Mouse (Mus musculus) kidney, embryonic 14.5 days (tissue): ENCODE measurements around the gene Alcam. TPM values are rescaled to one million over a fixed set of nuclear protein-coding genes. Genes with fewer than 3 reads are reported as not detected.

Source experiments
- ATAC-seq: fragments of 200-750 bp; cut with Nextera tagmentation; 2 replicates; pipeline ENCODE4 v1.8.0; 2017; ENCODE audit warnings: moderate number of reproducible peaks, mild to moderate bottlenecking, moderate TSS enrichment, moderate library complexity; ENCODE audit not compliant: low FRiP score, low TSS enrichment
- H3K27ac ChIP-seq: fragments of 300-500 bp; sonication (generic); 2 replicates; pipeline ENCODE4 v1.5.1; 2014; ENCODE audit warnings: low read depth, mild to moderate bottlenecking, low read length, moderate library complexity, mixed read lengths
- H3K27me3 ChIP-seq: fragments of 300-500 bp; sonication (generic); 2 replicates; pipeline ENCODE4 v1.6.1; 2014; ENCODE audit warnings: mild to moderate bottlenecking, low read length; ENCODE audit not compliant: control insufficient read depth, insufficient read depth
- H3K36me3 ChIP-seq: fragments of 300-500 bp; sonication (generic); 2 replicates; pipeline ENCODE4 v1.6.1; 2014; ENCODE audit warnings: low read length, mixed read lengths; ENCODE audit not compliant: control insufficient read depth, insufficient read depth
- H3K4me1 ChIP-seq: fragments of 300-500 bp; sonication (generic); 2 replicates; pipeline ENCODE4 v1.6.1; 2014; ENCODE audit warnings: low read length, mixed read lengths; ENCODE audit not compliant: control insufficient read depth, insufficient read depth
- H3K4me2 ChIP-seq: fragments of 300-500 bp; sonication (generic); replicated peaks from 2 replicates; pipeline ENCODE4 v1.6.1; 2014; ENCODE audit warnings: low read depth, mild to moderate bottlenecking, low read length
- H3K4me3 ChIP-seq: fragments of 300-500 bp; sonication (generic); 2 replicates; pipeline ENCODE4 v1.5.1; 2014; ENCODE audit warnings: mild to moderate bottlenecking, low read length
- H3K9ac ChIP-seq: fragments of 300-500 bp; sonication (generic); 2 replicates; pipeline ENCODE4 v1.6.1; 2014; ENCODE audit warnings: low read depth, mild to moderate bottlenecking, low read length, moderate library complexity
- H3K9me3 ChIP-seq: fragments of 300-500 bp; sonication (generic); 2 replicates; pipeline ENCODE4 v1.6.1; 2016; ENCODE audit warnings: low read length; ENCODE audit not compliant: control insufficient read depth
- WGBS: fragments of 180-500 bp; shearing (Covaris S2); extraction: QIAGEN DNeasy Blood & Tissue Kit; methylation state at CpG from one replicate; pipeline ENCODE4 v1.1.7; 2014; 5-methylcytosine and 5-hydroxymethylcytosine counted together
- polyA plus RNA-seq: library from polyadenylated mRNA; unstranded; fragments of >200 nt; fragmentation: Nextera tagmentation; extraction: Ambion mirVana; gene quantifications from 2 replicates; pipeline ENCODE4 v1.2.1, GENCODE M21; 2014

The Alcam gene
- polyA plus RNA-seq, 1 experiment from 2014 or later: 101 TPM

DNA sequence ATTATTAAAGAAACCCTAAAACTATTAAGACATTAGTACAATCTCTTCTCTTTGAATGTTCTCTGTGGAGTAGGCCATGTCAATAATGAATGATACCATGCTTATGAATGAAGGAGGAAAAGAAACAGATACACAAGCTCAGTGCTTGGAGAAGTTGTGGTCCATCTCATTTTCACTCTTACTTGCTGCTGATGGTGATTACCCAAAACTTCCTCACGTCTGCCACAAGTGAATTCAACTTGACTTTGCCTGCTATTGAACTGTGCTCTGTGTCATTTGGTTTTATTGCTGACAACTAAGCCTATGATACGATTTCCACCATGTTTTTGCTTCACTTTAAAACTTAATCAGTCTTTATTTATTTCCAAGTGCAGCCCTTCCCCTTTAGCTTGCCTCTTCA is 22.3 kb downstream of the Alcam start:
- no peak overlapping the region for H3K9ac ChIP-seq
- no peaks in the 10 kb centered on the region for H3K36me3 ChIP-seq
- no peak overlapping the region for H3K4me3 ChIP-seq
- 66% methylated on average over 2 of the region's 2 CpGs for WGBS
- H3K27ac ChIP-seq: no peak overlapping the region
- no peaks in the 10 kb centered on the region for H3K4me1 ChIP-seq
- ATAC-seq: no peak
- no peaks in the 10 kb centered on the region for H3K27me3 ChIP-seq
- no peaks in the 10 kb centered on the region for H3K9me3 ChIP-seq
- no peak overlapping the region for H3K4me2 ChIP-seq

DNA sequence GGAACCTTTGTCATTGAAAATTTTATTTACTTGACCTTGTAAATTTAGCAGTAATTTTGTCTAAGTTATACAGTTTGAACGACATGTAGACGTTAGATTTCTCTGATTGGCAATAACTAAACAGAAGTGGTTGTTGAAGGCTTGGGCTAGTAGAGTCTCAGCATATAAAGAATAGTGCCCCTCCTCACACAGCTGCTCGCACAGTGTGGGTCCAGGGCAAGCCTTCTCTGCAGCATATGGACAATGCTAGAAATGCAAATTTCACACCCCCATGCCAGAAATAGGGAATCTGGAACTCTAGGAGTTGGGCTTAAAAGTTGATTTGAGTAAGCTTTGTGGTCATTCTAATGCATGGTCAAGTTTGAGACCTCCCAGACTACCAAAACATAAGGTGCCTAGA is 23.8 kb downstream of the Alcam start:
- no peak overlapping the region for H3K9ac ChIP-seq
- 74% methylated on average over 3 of the region's 3 CpGs for WGBS
- ATAC-seq: no peak

DNA sequence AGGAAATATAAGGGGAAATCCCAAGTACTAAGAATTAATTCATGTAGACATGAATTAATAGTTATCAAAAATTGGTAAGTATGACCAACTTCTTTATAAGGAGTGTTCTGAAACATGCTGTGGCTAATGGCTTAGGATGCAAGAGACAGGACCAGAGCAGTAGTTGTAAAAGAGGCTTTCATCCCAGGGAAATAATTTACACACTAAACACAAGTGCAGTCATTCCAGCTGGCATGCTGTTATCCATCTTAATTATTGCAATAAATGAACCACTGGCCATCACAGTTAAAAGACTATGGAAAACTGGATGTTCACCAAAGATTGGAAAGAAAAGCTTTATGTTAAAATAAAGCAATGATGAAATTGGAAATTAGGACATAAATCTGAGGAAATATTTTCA is 24.2 kb downstream of the Alcam start:
- ATAC-seq: no peak
- Histone ChIP-seq H3K4me3 (no peak overlapping the region), H3K9me3 (no peaks in the 10 kb centered on the region), H3K9ac (no peak overlapping the region), H3K27me3 (no peaks in the 10 kb centered on the region), H3K36me3 (no peaks in the 10 kb centered on the region), H3K4me1 (no peaks in the 10 kb centered on the region), H3K4me2 (no peak overlapping the region), H3K27ac (no peak overlapping the region)

More for the DNA sequence above, 23.8 kb downstream of the Alcam start:
- Histone ChIP-seq H3K27me3 (no peaks in the 10 kb centered on the region), H3K36me3 (no peaks in the 10 kb centered on the region), H3K4me2 (no peak overlapping the region), H3K4me3 (no peak overlapping the region), H3K9me3 (no peaks in the 10 kb centered on the region), H3K27ac (no peak overlapping the region), H3K4me1 (no peaks in the 10 kb centered on the region)

DNA sequence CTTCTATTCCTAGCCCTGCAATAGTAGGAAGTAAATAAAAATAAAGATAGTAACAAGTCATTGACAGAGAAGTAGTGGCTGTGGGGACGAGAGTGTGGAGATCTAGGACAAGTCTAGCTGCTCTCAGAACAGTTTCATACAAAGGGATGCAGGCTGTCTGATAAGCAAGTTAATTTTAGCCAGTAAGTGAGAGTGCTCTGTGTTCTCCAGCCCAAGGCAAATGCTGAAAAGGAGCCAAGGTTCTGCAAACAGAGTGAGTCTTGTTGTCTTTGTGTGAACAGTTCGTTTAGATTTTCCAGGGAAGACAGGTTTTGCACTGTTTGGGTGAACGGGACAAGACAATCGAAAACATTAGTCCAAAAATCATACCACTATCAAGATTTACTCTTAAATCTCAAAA is 25.4 kb downstream of the Alcam start:
- 77% methylated on average over 4 of the region's 4 CpGs for WGBS
- ATAC-seq: no peak
- H3K9ac ChIP-seq: no peak overlapping the region
- H3K9me3 ChIP-seq: no peaks in the 10 kb centered on the region
- H3K27me3 ChIP-seq: no peaks in the 10 kb centered on the region
- no peak overlapping the region for H3K4me2 ChIP-seq
- H3K27ac ChIP-seq: no peak overlapping the region
- no peaks in the 10 kb centered on the region for H3K36me3 ChIP-seq
- H3K4me1 ChIP-seq: no peaks in the 10 kb centered on the region
- no peak overlapping the region for H3K4me3 ChIP-seq

DNA sequence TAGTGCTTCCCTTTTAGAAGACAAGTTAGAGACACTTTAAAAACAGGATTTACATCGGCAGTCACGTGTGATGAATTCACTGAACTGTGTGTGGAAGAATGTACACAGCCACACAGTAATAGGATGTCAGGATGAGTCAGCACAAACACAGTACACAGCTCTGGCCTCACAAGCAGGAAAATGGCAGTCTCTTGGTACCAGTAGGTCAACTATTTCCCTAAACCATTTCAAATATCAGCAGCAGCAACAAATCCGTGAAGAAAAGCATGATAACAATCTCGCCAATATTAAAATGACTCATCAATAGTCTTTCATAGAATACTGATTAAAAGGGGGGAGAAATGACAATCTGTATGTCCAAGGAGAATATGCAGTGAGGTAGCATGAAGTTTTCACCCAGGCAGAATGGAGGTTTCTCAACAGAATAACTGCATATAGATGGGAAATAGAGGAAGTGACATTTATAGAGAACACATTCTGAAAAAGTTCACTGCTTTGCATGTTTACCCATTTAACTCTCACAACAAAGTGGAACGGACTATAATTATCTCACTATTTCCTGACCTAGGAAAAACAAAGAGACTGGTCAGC is 35.2 kb downstream of the Alcam start:
- 59% methylated on average over 5 of the region's 5 CpGs for WGBS
- Histone ChIP-seq H3K27ac (no peak overlapping the region), H3K27me3 (no peaks in the 10 kb centered on the region), H3K9me3 (no peaks in the 10 kb centered on the region), H3K4me1 (no peaks in the 10 kb centered on the region), H3K9ac (no peak overlapping the region), H3K4me3 (no peak overlapping the region), H3K36me3 (no peaks in the 10 kb centered on the region), H3K4me2 (no peak overlapping the region)
- no peak for ATAC-seq

DNA sequence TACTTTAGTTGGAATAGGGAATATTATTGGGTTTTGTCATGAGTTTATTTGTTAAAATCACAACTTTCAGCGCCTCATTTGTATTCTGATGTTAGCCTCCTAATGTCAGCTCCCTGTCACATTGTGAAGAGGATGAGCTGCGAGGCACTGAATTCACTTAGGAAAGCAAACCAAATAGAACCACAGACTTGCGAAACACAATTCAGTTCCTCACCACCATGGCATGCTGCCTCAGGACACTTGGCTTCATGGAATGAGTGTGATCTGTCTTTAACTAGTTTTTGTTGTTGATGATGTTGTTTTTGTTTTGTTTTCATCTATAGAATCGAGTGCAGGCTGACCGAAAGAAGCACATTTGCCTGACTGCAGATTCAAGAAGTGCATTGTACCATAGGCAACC is 35.9 kb downstream of the Alcam start:
- Histone ChIP-seq H3K9ac (no peak overlapping the region), H3K4me1 (no peaks in the 10 kb centered on the region), H3K4me2 (no peak overlapping the region), H3K27me3 (no peaks in the 10 kb centered on the region), H3K27ac (no peak overlapping the region), H3K9me3 (no peaks in the 10 kb centered on the region), H3K36me3 (no peaks in the 10 kb centered on the region), H3K4me3 (no peak overlapping the region)
- 80% methylated on average over 5 of the region's 5 CpGs for WGBS
- ATAC-seq: no peak

DNA sequence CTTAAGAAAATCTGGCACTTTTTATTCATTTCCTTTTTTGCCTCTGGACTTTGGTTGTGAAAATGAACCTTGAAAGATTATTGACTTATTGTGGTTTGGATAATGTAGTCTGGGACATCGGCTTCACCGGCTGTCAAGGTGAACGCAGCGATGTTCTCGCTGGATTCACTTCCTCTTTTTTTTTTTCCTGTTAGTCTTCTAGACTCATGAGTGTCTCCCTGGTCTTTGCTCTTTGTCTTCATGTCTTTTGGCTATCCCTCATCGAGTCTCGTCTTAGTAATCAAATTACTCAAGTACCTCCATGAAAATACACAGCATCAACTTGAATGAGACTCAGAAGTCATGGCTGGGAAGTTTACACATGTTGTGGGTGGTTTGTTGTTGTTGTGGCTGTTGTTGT is 36.7 kb downstream of the Alcam start:
- Histone ChIP-seq H3K4me2 (no peak overlapping the region), H3K27me3 (no peaks in the 10 kb centered on the region), H3K27ac (no peak overlapping the region), H3K4me1 (no peaks in the 10 kb centered on the region), H3K4me3 (no peak overlapping the region), H3K36me3 (no peaks in the 10 kb centered on the region), H3K9me3 (no peaks in the 10 kb centered on the region), H3K9ac (no peak overlapping the region)
- 89% methylated on average over 7 of the region's 7 CpGs for WGBS
- no peak for ATAC-seq

DNA sequence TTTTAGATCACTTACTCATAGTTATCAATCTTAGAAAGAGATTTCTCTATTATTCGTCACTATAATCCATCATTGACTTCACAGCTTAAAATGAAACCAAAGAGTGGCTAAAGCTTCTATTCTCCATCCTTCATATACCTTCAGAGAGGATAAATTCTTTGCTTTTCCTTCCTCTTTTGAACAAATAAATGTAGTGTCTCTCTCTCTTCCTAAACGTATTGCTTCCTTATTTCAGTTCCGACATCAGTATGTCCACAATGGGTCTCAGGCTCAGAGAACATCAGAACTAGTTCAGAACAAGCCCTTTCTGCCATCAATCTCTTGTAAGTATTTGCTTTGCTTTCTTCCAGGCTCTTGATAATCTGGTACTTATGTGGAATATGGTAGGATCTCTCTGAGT is 40.2 kb downstream of the Alcam start:
- H3K27me3 ChIP-seq: no peaks in the 10 kb centered on the region
- no peak overlapping the region for H3K4me3 ChIP-seq
- H3K4me1 ChIP-seq: no peaks in the 10 kb centered on the region
- H3K4me2 ChIP-seq: no peak overlapping the region
- H3K9ac ChIP-seq: no peak overlapping the region
- H3K27ac ChIP-seq: no peak overlapping the region
- WGBS: 94% methylated on average over 3 of the region's 3 CpGs
- no peaks in the 10 kb centered on the region for H3K36me3 ChIP-seq
- H3K9me3 ChIP-seq: no peaks in the 10 kb centered on the region
- ATAC-seq: no peak

DNA sequence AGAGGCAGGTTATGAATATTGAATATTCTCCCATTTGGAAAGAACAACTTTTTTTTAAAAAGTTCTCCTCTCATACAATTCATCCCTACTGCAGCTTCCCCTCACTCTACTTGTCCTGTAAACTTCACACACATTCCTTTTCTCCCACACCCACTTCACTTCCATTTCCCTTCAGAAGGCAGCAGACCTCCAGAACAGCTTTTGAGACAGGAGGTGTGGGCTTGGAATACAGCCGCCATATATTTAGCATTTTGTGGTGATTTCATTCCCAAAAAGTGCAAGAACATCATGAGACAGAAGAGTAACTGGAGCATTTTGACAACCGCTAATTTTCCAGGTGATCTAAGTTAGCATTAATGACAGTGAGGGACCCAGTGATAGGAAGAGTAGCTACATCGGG is 47.8 kb downstream of the Alcam start:
- no peaks in the 10 kb centered on the region for H3K27me3 ChIP-seq
- H3K4me1 ChIP-seq: no peaks in the 10 kb centered on the region
- H3K9ac ChIP-seq: no peak overlapping the region
- no peak overlapping the region for H3K27ac ChIP-seq
- no peak overlapping the region for H3K4me2 ChIP-seq
- no peaks in the 10 kb centered on the region for H3K9me3 ChIP-seq
- WGBS: 92% methylated on average over 3 of the region's 3 CpGs
- H3K4me3 ChIP-seq: no peak overlapping the region
- ATAC-seq: no peak
- H3K36me3 ChIP-seq: no peaks in the 10 kb centered on the region
